19 mouse cellular contexts compared by ENCODE assay signal in the genomic region with DNA sequence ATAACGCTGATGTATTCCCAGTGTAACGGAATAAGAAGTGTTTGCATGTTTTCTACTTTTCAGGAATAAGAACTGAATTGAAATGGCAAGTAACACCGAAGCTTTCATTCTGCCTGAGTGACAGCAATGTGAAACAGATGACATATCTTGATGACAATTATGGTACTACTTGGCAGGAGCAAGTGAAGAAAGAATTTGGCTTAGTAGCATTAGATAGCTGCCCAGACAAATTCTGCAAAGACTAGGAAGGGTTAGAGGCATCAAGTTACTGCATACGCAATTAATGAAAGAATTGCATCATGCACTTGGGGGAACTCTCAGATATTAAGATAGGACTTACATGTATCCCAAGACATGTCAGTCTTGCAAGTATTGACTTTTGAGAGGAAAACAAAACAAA. TPM values are rescaled to one million over a fixed set of nuclear protein-coding genes. Genes with fewer than 3 reads are reported as not detected.
DNase-seq lines count a peak whose midpoint lies in the region; ATAC-seq lines count a peak whose summit lies in the region.
"Had no signal": no experiment of that assay in that cellular context is flagged by ENCODE, and none has a peak within 500 bp of the region (broad histone marks: within the 10 kb centered on the region; RNA-seq: fewer than 3 reads in every experiment).

No protein-coding gene starts in this region.

- no peak overlapping the region for H3K27ac ChIP-seq in forebrain, embryonic 14.5 days (ENCODE audit: low read depth, low read length)
- H3K27ac ChIP-seq in forebrain, embryonic 11.5 days (ENCODE audit: low read depth, low read length): no peak overlapping the region
- H3K27ac ChIP-seq: embryonic facial prominence, embryonic 12.5 days; hindbrain, embryonic 10.5 days; kidney, postnatal 0 days; limb, embryonic 12.5 days; liver, embryonic 12.5 days; macrophage; midbrain, embryonic 10.5 days had no signal

- 80% methylated on average over 4 of the region's 4 CpGs for WGBS in forebrain, embryonic 14.5 days
- 90% methylated on average over 4 of the region's 4 CpGs for WGBS in forebrain, embryonic 11.5 days

- no peaks in the 10 kb centered on the region for H3K4me1 ChIP-seq in forebrain, embryonic 14.5 days (ENCODE audit: control insufficient read depth, insufficient read depth, low read length)
- H3K4me1 ChIP-seq in forebrain, embryonic 11.5 days (replicated peaks; ENCODE audit: control insufficient read depth, insufficient read depth, low read length): no peaks in the 10 kb centered on the region
- H3K4me1 ChIP-seq: embryonic facial prominence, embryonic 12.5 days; hindbrain, embryonic 10.5 days; limb, embryonic 12.5 days; liver, embryonic 12.5 days; midbrain, embryonic 10.5 days had no signal

- no peak overlapping the region for H3K9ac ChIP-seq in forebrain, embryonic 14.5 days (ENCODE audit: low read length)
- H3K9ac ChIP-seq in forebrain, embryonic 11.5 days (ENCODE audit: low read length): no peak overlapping the region
- H3K9ac ChIP-seq: embryonic facial prominence, embryonic 12.5 days; limb, embryonic 12.5 days; liver, embryonic 12.5 days had no signal

- H3K4me2 ChIP-seq in forebrain, embryonic 14.5 days (ENCODE audit: low read length): no peak overlapping the region
- no peak overlapping the region for H3K4me2 ChIP-seq in forebrain, embryonic 11.5 days (ENCODE audit: low read depth, low read length, severe bottlenecking)
- H3K4me2 ChIP-seq: embryonic facial prominence, embryonic 12.5 days; limb, embryonic 12.5 days; liver, embryonic 12.5 days had no signal

- DNase-seq in forebrain, embryonic 14.5 days (ENCODE audit: low spot score): peak; percentile 49
- DNase-seq in forebrain, embryonic 11.5 days (ENCODE audit: low spot score): no peak
- DNase-seq in 3134 (ENCODE audit: extremely low read depth, insufficient read length, low spot score) (peak; percentile 27), MN1 (ENCODE audit: low spot score) (peak; percentile 37)
- peak; percentile 11 for DNase-seq in lung, postnatal 10 days
- no peak for DNase-seq in urinary bladder, adult 2 months (ENCODE audit: low spot score)
- no peak for DNase-seq in frontal cortex, adult 2 months (ENCODE audit: extremely low spot score in 1 of 2, low spot score in 1 of 2)
- DNase-seq: cerebellum, adult 9-10 months; kidney, adult 18-20 months; right cerebral cortex, postnatal 4 days; thymus, postnatal 25 days had no signal

- H3K9me3 ChIP-seq in forebrain, embryonic 14.5 days (replicated peaks; ENCODE audit: control insufficient read depth, low read length): no peaks in the 10 kb centered on the region
- H3K9me3 ChIP-seq in forebrain, embryonic 11.5 days (ENCODE audit: control insufficient read depth, low read length): no peaks in the 10 kb centered on the region
- H3K9me3 ChIP-seq: embryonic facial prominence, embryonic 12.5 days; hindbrain, embryonic 10.5 days; limb, embryonic 12.5 days; liver, embryonic 12.5 days; midbrain, embryonic 10.5 days had no signal

- H3K4me3 ChIP-seq in forebrain, embryonic 14.5 days (ENCODE audit: low read depth, low read length): no peak overlapping the region
- H3K4me3 ChIP-seq in forebrain, embryonic 11.5 days (ENCODE audit: low read depth, low read length): no peak overlapping the region
- H3K4me3 ChIP-seq: embryonic facial prominence, embryonic 12.5 days; hindbrain, embryonic 10.5 days; limb, embryonic 12.5 days; liver, embryonic 12.5 days; midbrain, embryonic 10.5 days had no signal

- H3K27me3 ChIP-seq in forebrain, embryonic 14.5 days (replicated peaks; ENCODE audit: control insufficient read depth, insufficient read depth, low read length): no peaks in the 10 kb centered on the region
- H3K27me3 ChIP-seq in forebrain, embryonic 11.5 days (ENCODE audit: control insufficient read depth, insufficient read depth, low read length): no peaks in the 10 kb centered on the region
- H3K27me3 ChIP-seq: embryonic facial prominence, embryonic 12.5 days; limb, embryonic 12.5 days; liver, embryonic 12.5 days had no signal

- no peak for ATAC-seq in forebrain, embryonic 14.5 days
- no peak for ATAC-seq in forebrain, embryonic 11.5 days (replicated peaks; ENCODE audit: low FRiP score)
- no peak for ATAC-seq in erythroblast, adult 5-6 weeks (replicated peaks; ENCODE audit: low FRiP score, poor library complexity, severe bottlenecking)
- ATAC-seq: liver, embryonic 12.5 days had no signal

- H3K36me3 ChIP-seq in forebrain, embryonic 14.5 days (ENCODE audit: control insufficient read depth, insufficient read depth, low read length): no peaks in the 10 kb centered on the region
- no peaks in the 10 kb centered on the region for H3K36me3 ChIP-seq in forebrain, embryonic 11.5 days (ENCODE audit: control insufficient read depth, insufficient read depth, low read length)
- H3K36me3 ChIP-seq: embryonic facial prominence, embryonic 12.5 days; hindbrain, embryonic 10.5 days; limb, embryonic 12.5 days; liver, embryonic 12.5 days; midbrain, embryonic 10.5 days had no signal

RNA-seq across cellular contexts. Expression of gene Lcorl, which starts 18.1 kb away (rescaled TPM):
- 51.1 and 67.5 TPM in 2 replicates for polyA plus RNA-seq in forebrain, embryonic 14.5 days (2014; fragmentation: Nextera tagmentation; extraction: Ambion mirVana)
- 41.0 and 41.7 TPM in 2 replicates for polyA plus RNA-seq in forebrain, embryonic 11.5 days (2014; fragmentation: Nextera tagmentation; extraction: Ambion mirVana)
- 5.8 and 6.0 TPM in 2 replicates for polyA plus RNA-seq in urinary bladder, adult 2 months (2012; rRNA removed)
- polyA plus RNA-seq in frontal cortex, adult 2 months (2012; rRNA removed): 8.1 and 10.3 TPM in 2 replicates
- 11.3 and 13.6 TPM in 2 replicates for total RNA-seq in erythroblast, adult 5-6 weeks (2015; ENCODE audit: low replicate concordance)
- 7.4 and 11.2 TPM in 2 replicates for total RNA-seq in erythroblast, adult 5-6 weeks (2017; ENCODE audit: low replicate concordance)

Comparison
In these comparisons a context has a peak if more than half of its experiments do, and no peak if none do; other contexts are left out.
1. DNase-seq: peak in forebrain, embryonic 14.5 days (single experiment), 3134 (single experiment), MN1 (single experiment) and lung, postnatal 10 days (single experiment); none in forebrain, embryonic 11.5 days (single experiment), urinary bladder, adult 2 months (single experiment) and frontal cortex, adult 2 months (0 of 2).